Mouse (Mus musculus): ENCODE data around the gene Cyp1b1. TPM values are rescaled to one million over a fixed set of nuclear protein-coding genes. Genes with fewer than 3 reads are reported as not detected.

Gene Cyp1b1
- polyA plus RNA-seq, 2 experiments, result 1.8 to 2.5 TPM

- H3K27ac ChIP-seq (replicated peaks; ENCODE audit: low read depth, low read length), result no peak overlapping the region
- no peaks in the 10 kb centered on the region for H3K9me3 ChIP-seq (ENCODE audit: control insufficient read depth, low read length)
- H3K9ac ChIP-seq (ENCODE audit: low read depth, low read length, severe bottlenecking), result no peak overlapping the region
- no peak overlapping the region for H3K4me2 ChIP-seq (replicated peaks; ENCODE audit: low read depth, low read length, severe bottlenecking)
- WGBS, result 20% methylated on average over 1 of the region's 1 CpGs
- ATAC-seq (ENCODE audit: low FRiP score, low read depth), result no peak
- no peak overlapping the region for H3K4me3 ChIP-seq (replicated peaks; ENCODE audit: low read length)
- DNase-seq (ENCODE audit: low spot score), result no peak
- no peak for TF ChIP-seq POLR2A (IDR thresholded peaks at IDR 0.05; ENCODE audit: borderline replicate concordance, extremely low read depth, insufficient read depth, insufficient read length)
- H3K36me3 ChIP-seq (ENCODE audit: control insufficient read depth, insufficient read depth, low read length), result no peaks in the 10 kb centered on the region
- no peaks in the 10 kb centered on the region for H3K27me3 ChIP-seq (ENCODE audit: control insufficient read depth, insufficient read depth, low read length)
- H3K4me1 ChIP-seq (ENCODE audit: control insufficient read depth, insufficient read depth, low read length), result no peaks in the 10 kb centered on the region
Measured at GRCm38 (mm10) chr17:79749647-79750046, 34.8 kb upstream of the Cyp1b1 start.

GRCm38 (mm10) chr17:79746954-79747353 is 32.1 kb upstream of the Cyp1b1 start:
- Histone ChIP-seq H3K27ac (replicated peaks; ENCODE audit: low read depth, low read length) (no peak overlapping the region), H3K4me1 (ENCODE audit: control insufficient read depth, insufficient read depth, low read length) (no peaks in the 10 kb centered on the region), H3K9ac (ENCODE audit: low read depth, low read length, severe bottlenecking) (no peak overlapping the region), H3K36me3 (ENCODE audit: control insufficient read depth, insufficient read depth, low read length) (no peaks in the 10 kb centered on the region), H3K27me3 (ENCODE audit: control insufficient read depth, insufficient read depth, low read length) (no peaks in the 10 kb centered on the region), H3K4me3 (replicated peaks; ENCODE audit: low read length) (no peak overlapping the region), H3K4me2 (replicated peaks; ENCODE audit: low read depth, low read length, severe bottlenecking) (no peak overlapping the region), H3K9me3 (ENCODE audit: control insufficient read depth, low read length) (no peaks in the 10 kb centered on the region)
- ATAC-seq (ENCODE audit: low FRiP score, low read depth) (no peak), DNase-seq (ENCODE audit: low spot score) (no peak)
- 83% methylated on average over 11 of the region's 11 CpGs for WGBS
- TF ChIP-seq POLR2A (IDR thresholded peaks at IDR 0.05; ENCODE audit: borderline replicate concordance, extremely low read depth, insufficient read depth, insufficient read length), result no peak

- WGBS, result 29% methylated on average over 3 of the region's 3 CpGs
Measured at GRCm38 (mm10) chr17:79746146-79746591, 31.3 kb upstream of the Cyp1b1 start.

GRCm38 (mm10) chr17:79745051-79745731 is 30.3 kb upstream of the Cyp1b1 start:
- 62% methylated on average over 13 of the region's 13 CpGs for WGBS
- Histone ChIP-seq H3K4me3 (replicated peaks; ENCODE audit: low read length) (no peak overlapping the region), H3K4me1 (ENCODE audit: control insufficient read depth, insufficient read depth, low read length) (no peaks in the 10 kb centered on the region), H3K27ac (replicated peaks; ENCODE audit: low read depth, low read length) (no peak overlapping the region), H3K27me3 (ENCODE audit: control insufficient read depth, insufficient read depth, low read length) (no peaks in the 10 kb centered on the region), H3K4me2 (replicated peaks; ENCODE audit: low read depth, low read length, severe bottlenecking) (no peak overlapping the region), H3K36me3 (ENCODE audit: control insufficient read depth, insufficient read depth, low read length) (no peaks in the 10 kb centered on the region), H3K9ac (ENCODE audit: low read depth, low read length, severe bottlenecking) (no peak overlapping the region), H3K9me3 (ENCODE audit: control insufficient read depth, low read length) (no peaks in the 10 kb centered on the region)
- no peak for DNase-seq (ENCODE audit: low spot score)
- TF ChIP-seq POLR2A (IDR thresholded peaks at IDR 0.05; ENCODE audit: borderline replicate concordance, extremely low read depth, insufficient read depth, insufficient read length), result no peak
- no peak for ATAC-seq (ENCODE audit: low FRiP score, low read depth)

More at GRCm38 (mm10) chr17:79746146-79746591, 31.3 kb upstream of the Cyp1b1 start:
- Histone ChIP-seq H3K4me1 (ENCODE audit: control insufficient read depth, insufficient read depth, low read length) (no peaks in the 10 kb centered on the region), H3K9me3 (ENCODE audit: control insufficient read depth, low read length) (no peaks in the 10 kb centered on the region), H3K4me3 (replicated peaks; ENCODE audit: low read length) (no peak overlapping the region), H3K36me3 (ENCODE audit: control insufficient read depth, insufficient read depth, low read length) (no peaks in the 10 kb centered on the region), H3K4me2 (replicated peaks; ENCODE audit: low read depth, low read length, severe bottlenecking) (no peak overlapping the region), H3K27ac (replicated peaks; ENCODE audit: low read depth, low read length) (no peak overlapping the region), H3K9ac (ENCODE audit: low read depth, low read length, severe bottlenecking) (no peak overlapping the region), H3K27me3 (ENCODE audit: control insufficient read depth, insufficient read depth, low read length) (no peaks in the 10 kb centered on the region)
- DNase-seq (ENCODE audit: low spot score) (no peak), ATAC-seq (ENCODE audit: low FRiP score, low read depth) (no peak)
- no peak for TF ChIP-seq POLR2A (IDR thresholded peaks at IDR 0.05; ENCODE audit: borderline replicate concordance, extremely low read depth, insufficient read depth, insufficient read length)

- Histone ChIP-seq H3K36me3 (ENCODE audit: control insufficient read depth, insufficient read depth, low read length) (no peaks in the 10 kb centered on the region), H3K4me1 (ENCODE audit: control insufficient read depth, insufficient read depth, low read length) (peaks cover 8% of the 10 kb centered on the region; the same call in 1 of the 2 replicates), H3K27ac (replicated peaks; ENCODE audit: low read depth, low read length) (no peak overlapping the region), H3K27me3 (ENCODE audit: control insufficient read depth, insufficient read depth, low read length) (no peaks in the 10 kb centered on the region), H3K4me2 (replicated peaks; ENCODE audit: low read depth, low read length, severe bottlenecking) (no peak overlapping the region), H3K9ac (ENCODE audit: low read depth, low read length, severe bottlenecking) (no peak overlapping the region), H3K9me3 (ENCODE audit: control insufficient read depth, low read length) (no peaks in the 10 kb centered on the region), H3K4me3 (replicated peaks; ENCODE audit: low read length) (no peak overlapping the region)
- ATAC-seq (ENCODE audit: low FRiP score, low read depth) (no peak), DNase-seq (ENCODE audit: low spot score) (no peak)
- WGBS, result 82% methylated on average over 1 of the region's 1 CpGs
- no peak for TF ChIP-seq POLR2A (IDR thresholded peaks at IDR 0.05; ENCODE audit: borderline replicate concordance, extremely low read depth, insufficient read depth, insufficient read length)
Measured at GRCm38 (mm10) chr17:79743507-79743906, 28.6 kb upstream of the Cyp1b1 start.
